Mouse (Mus musculus): ENCODE measurements around the gene 2010111I01Rik.
A peak's percentile ranks its signal among the peaks of the same experiment; 100 is the strongest.
"Not testable (repeated sequence)": the region's sequence is repeated elsewhere in the genome, so short reads cannot be mapped to it uniquely, and the experiment has no call there.

Gene 2010111I01Rik

GRCm38 (mm10) chr13:62964640-62965311, at the start of gene 2010111I01Rik:
2010111I01Rik (plus strand) TSS chr13:62964893.
- peak; percentile 97 for DNase-seq (ENCODE audit: low read depth, low spot score)

GRCm38 (mm10) chr13:62916675-62917074, 48.0 kb upstream of the 2010111I01Rik start:
- no peak for DNase-seq (ENCODE audit: low read depth, low spot score)

- DNase-seq (ENCODE audit: low read depth, low spot score): no peak
These were observed 47.1 kb upstream of the 2010111I01Rik start for GRCm38 (mm10) chr13:62917416-62918110.

- peak; percentile 60 for DNase-seq (ENCODE audit: low read depth, low spot score)
These were observed 44.9 kb upstream of the 2010111I01Rik start for GRCm38 (mm10) chr13:62919647-62920341.

GRCm38 (mm10) chr13:62922645-62923044, 42.0 kb upstream of the 2010111I01Rik start:
- no peak for DNase-seq (ENCODE audit: low read depth, low spot score)

- DNase-seq (ENCODE audit: low read depth, low spot score): peak; percentile 39
These were observed 41.5 kb upstream of the 2010111I01Rik start for GRCm38 (mm10) chr13:62923182-62923581.

GRCm38 (mm10) chr13:62926479-62926878, 38.2 kb upstream of the 2010111I01Rik start:
- DNase-seq (ENCODE audit: low read depth, low spot score): peak; percentile 35

- no peak for DNase-seq (ENCODE audit: low read depth, low spot score)
These were observed 37.2 kb upstream of the 2010111I01Rik start for GRCm38 (mm10) chr13:62927470-62927869.

- DNase-seq (ENCODE audit: low read depth, low spot score): not testable (repeated sequence)
These were observed 35.5 kb upstream of the 2010111I01Rik start for GRCm38 (mm10) chr13:62929144-62929543.

GRCm38 (mm10) chr13:62929766-62930389, 34.8 kb upstream of the 2010111I01Rik start:
- no peak for DNase-seq (ENCODE audit: low read depth, low spot score)

GRCm38 (mm10) chr13:62932452-62932851, 32.2 kb upstream of the 2010111I01Rik start:
- no peak for DNase-seq (ENCODE audit: low read depth, low spot score)

GRCm38 (mm10) chr13:62939371-62939770, 25.3 kb upstream of the 2010111I01Rik start:
- no peak for DNase-seq (ENCODE audit: low read depth, low spot score)

GRCm38 (mm10) chr13:62939797-62940196, 24.9 kb upstream of the 2010111I01Rik start:
- no peak for DNase-seq (ENCODE audit: low read depth, low spot score)

GRCm38 (mm10) chr13:62940721-62941120, 24.0 kb upstream of the 2010111I01Rik start:
- DNase-seq (ENCODE audit: low read depth, low spot score): no peak

GRCm38 (mm10) chr13:62941341-62942005, 23.2 kb upstream of the 2010111I01Rik start:
- DNase-seq (ENCODE audit: low read depth, low spot score): no peak

- no peak for DNase-seq (ENCODE audit: low read depth, low spot score)
These were observed 21.3 kb upstream of the 2010111I01Rik start for GRCm38 (mm10) chr13:62943274-62943830.

GRCm38 (mm10) chr13:62944109-62944508, 20.6 kb upstream of the 2010111I01Rik start:
- no peak for DNase-seq (ENCODE audit: low read depth, low spot score)

- no peak for DNase-seq (ENCODE audit: low read depth, low spot score)
These were observed 15.0 kb upstream of the 2010111I01Rik start for GRCm38 (mm10) chr13:62949560-62950188.

- DNase-seq (ENCODE audit: low read depth, low spot score): no peak
These were observed 13.1 kb upstream of the 2010111I01Rik start for GRCm38 (mm10) chr13:62951606-62952005.

GRCm38 (mm10) chr13:62952047-62952446, 12.6 kb upstream of the 2010111I01Rik start:
- no peak for DNase-seq (ENCODE audit: low read depth, low spot score)

GRCm38 (mm10) chr13:62952624-62953023, 12.1 kb upstream of the 2010111I01Rik start:
- no peak for DNase-seq (ENCODE audit: low read depth, low spot score)
